Mouse (Mus musculus): ENCODE measurements around the gene AB124611. TPM values are rescaled to one million over a fixed set of nuclear protein-coding genes. Genes with fewer than 3 reads are reported as not detected.

Gene AB124611
- polyA plus RNA-seq, 2 experiments: 2.3 to 2.9 TPM

GRCm38 (mm10) chr9:21588350-21588749, 62.4 kb downstream of the AB124611 start:
- 89% methylated on average over 8 of the region's 8 CpGs for WGBS
- DNase-seq (ENCODE audit: low spot score) (no peak), ATAC-seq (ENCODE audit: low FRiP score, low read depth) (no peak)
- TF ChIP-seq POLR2A (IDR thresholded peaks at IDR 0.05; ENCODE audit: borderline replicate concordance, extremely low read depth, insufficient read depth, insufficient read length): no peak
- H3K27ac ChIP-seq (replicated peaks; ENCODE audit: low read depth, low read length): no peak overlapping the region
- H3K9me3 ChIP-seq (ENCODE audit: control insufficient read depth, low read length): no peaks in the 10 kb centered on the region
- H3K4me3 ChIP-seq (replicated peaks; ENCODE audit: low read length): no peak overlapping the region
- peaks cover 71% of the 10 kb centered on the region for H3K36me3 ChIP-seq (ENCODE audit: control insufficient read depth, insufficient read depth, low read length)
- H3K4me2 ChIP-seq (replicated peaks; ENCODE audit: low read depth, low read length, severe bottlenecking): no peak overlapping the region
- H3K27me3 ChIP-seq (ENCODE audit: control insufficient read depth, insufficient read depth, low read length): no peaks in the 10 kb centered on the region
- no peak overlapping the region for H3K9ac ChIP-seq (ENCODE audit: low read depth, low read length, severe bottlenecking)
- H3K4me1 ChIP-seq (ENCODE audit: control insufficient read depth, insufficient read depth, low read length): peaks cover 7% of the 10 kb centered on the region; the same call in 1 of the 2 replicates

- H3K9ac ChIP-seq (ENCODE audit: low read depth, low read length, severe bottlenecking): no peak overlapping the region
- 94% methylated on average over 5 of the region's 5 CpGs for WGBS
- H3K9me3 ChIP-seq (ENCODE audit: control insufficient read depth, low read length): no peaks in the 10 kb centered on the region
- H3K4me3 ChIP-seq (replicated peaks; ENCODE audit: low read length): no peak overlapping the region
- DNase-seq (ENCODE audit: low spot score) (no peak), ATAC-seq (ENCODE audit: low FRiP score, low read depth) (no peak)
- H3K27me3 ChIP-seq (ENCODE audit: control insufficient read depth, insufficient read depth, low read length): no peaks in the 10 kb centered on the region
- peaks cover 63% of the 10 kb centered on the region for H3K36me3 ChIP-seq (ENCODE audit: control insufficient read depth, insufficient read depth, low read length)
- TF ChIP-seq POLR2A (IDR thresholded peaks at IDR 0.05; ENCODE audit: borderline replicate concordance, extremely low read depth, insufficient read depth, insufficient read length): no peak
- H3K4me2 ChIP-seq (replicated peaks; ENCODE audit: low read depth, low read length, severe bottlenecking): no peak overlapping the region
- peaks cover 15% of the 10 kb centered on the region; the same call in 1 of the 2 replicates for H3K4me1 ChIP-seq (ENCODE audit: control insufficient read depth, insufficient read depth, low read length)
- H3K27ac ChIP-seq (replicated peaks; ENCODE audit: low read depth, low read length): no peak overlapping the region
Observed at GRCm38 (mm10) chr9:21589538-21589937, 63.6 kb downstream of the AB124611 start.

- TF ChIP-seq POLR2A (IDR thresholded peaks at IDR 0.05; ENCODE audit: borderline replicate concordance, extremely low read depth, insufficient read depth, insufficient read length): no peak
Observed at GRCm38 (mm10) chr9:21591127-21591830, 65.3 kb downstream of the AB124611 start.

DNA sequence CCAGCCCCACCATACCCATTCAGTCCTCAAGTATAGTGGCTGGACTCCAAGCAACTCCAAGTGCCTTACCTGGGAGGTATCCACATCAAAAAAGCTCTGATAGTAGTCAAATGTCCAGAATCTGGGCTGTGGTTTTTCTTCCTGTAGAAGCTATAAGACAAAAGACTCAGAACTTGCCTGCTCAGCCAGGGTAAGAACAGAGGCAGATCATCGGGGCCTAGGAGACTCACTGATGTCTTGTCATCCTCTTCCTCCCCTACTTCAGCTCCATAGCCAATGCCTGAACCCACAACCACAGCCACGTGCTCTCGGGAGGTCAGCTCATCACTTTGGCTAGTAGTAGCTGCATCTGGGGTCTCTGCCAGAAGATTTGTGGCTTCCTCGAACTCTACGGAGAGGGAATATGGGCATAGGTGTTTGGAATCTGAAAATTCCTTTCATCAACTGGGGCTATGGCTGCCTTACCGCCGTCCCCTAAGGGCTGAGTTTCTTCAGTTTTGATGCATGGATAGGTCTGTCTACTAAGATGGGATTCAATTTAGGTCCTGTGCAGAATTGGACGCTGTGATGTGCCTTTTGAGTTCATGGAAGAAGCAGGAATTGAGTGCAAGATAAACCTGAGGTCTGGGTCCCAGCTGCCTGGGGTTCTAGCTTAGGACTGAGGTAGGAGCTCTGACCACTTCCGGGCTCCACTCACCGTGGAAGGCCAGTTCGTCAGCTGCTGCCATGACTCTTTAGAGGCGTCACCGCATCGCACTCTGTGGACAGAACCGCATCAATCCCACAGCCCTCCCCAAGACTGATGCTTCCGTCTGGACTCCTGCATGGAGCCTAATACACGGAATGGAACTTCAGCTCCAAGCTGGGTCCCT, 66.1 kb downstream of the AB124611 start:
- ATAC-seq (ENCODE audit: low FRiP score, low read depth) (peak; percentile 60), DNase-seq (ENCODE audit: low spot score) (no peak)
- peak overlapping the region; percentile 84 for H3K4me2 ChIP-seq (replicated peaks; ENCODE audit: low read depth, low read length, severe bottlenecking)
- H3K4me1 ChIP-seq (ENCODE audit: control insufficient read depth, insufficient read depth, low read length): peaks cover 15% of the 10 kb centered on the region; the same call in 1 of the 2 replicates
- H3K27me3 ChIP-seq (ENCODE audit: control insufficient read depth, insufficient read depth, low read length): no peaks in the 10 kb centered on the region
- peak overlapping the region; percentile 90 for H3K4me3 ChIP-seq (replicated peaks; ENCODE audit: low read length)
- H3K9ac ChIP-seq (ENCODE audit: low read depth, low read length, severe bottlenecking): peak overlapping the region; percentile 57
- H3K36me3 ChIP-seq (ENCODE audit: control insufficient read depth, insufficient read depth, low read length): peaks cover 61% of the 10 kb centered on the region
- H3K9me3 ChIP-seq (ENCODE audit: control insufficient read depth, low read length): no peaks in the 10 kb centered on the region
- 0 out of 2 replicates have a peak overlapping the region, but pooled peaks have one; percentile 15 for H3K27ac ChIP-seq (replicated peaks; ENCODE audit: low read depth, low read length)
- TF ChIP-seq POLR2A (IDR thresholded peaks at IDR 0.05; ENCODE audit: borderline replicate concordance, extremely low read depth, insufficient read depth, insufficient read length): no peak; the same call in 1 of the 2 replicates
- 19% methylated on average over 17 of the region's 17 CpGs for WGBS

More at GRCm38 (mm10) chr9:21591127-21591830, 65.3 kb downstream of the AB124611 start:
- no peaks in the 10 kb centered on the region for H3K27me3 ChIP-seq (ENCODE audit: control insufficient read depth, insufficient read depth, low read length)
- ATAC-seq (ENCODE audit: low FRiP score, low read depth) (no peak), DNase-seq (ENCODE audit: low spot score) (no peak)
- WGBS: 86% methylated on average over 6 of the region's 6 CpGs
- no peaks in the 10 kb centered on the region for H3K9me3 ChIP-seq (ENCODE audit: control insufficient read depth, low read length)
- peak overlapping the region; percentile 84; the same call in 1 of the 2 replicates for H3K4me2 ChIP-seq (replicated peaks; ENCODE audit: low read depth, low read length, severe bottlenecking)
- peak overlapping the region; percentile 57; the same call in 1 of the 2 replicates for H3K9ac ChIP-seq (ENCODE audit: low read depth, low read length, severe bottlenecking)
- no peak overlapping the region for H3K27ac ChIP-seq (replicated peaks; ENCODE audit: low read depth, low read length)
- H3K4me3 ChIP-seq (replicated peaks; ENCODE audit: low read length): no peak overlapping the region; the same call in 1 of the 2 replicates
- peaks cover 15% of the 10 kb centered on the region; the same call in 1 of the 2 replicates for H3K4me1 ChIP-seq (ENCODE audit: control insufficient read depth, insufficient read depth, low read length)
- H3K36me3 ChIP-seq (ENCODE audit: control insufficient read depth, insufficient read depth, low read length): peaks cover 63% of the 10 kb centered on the region

GRCm38 (mm10) chr9:21592703-21593121, 66.7 kb downstream of the AB124611 start, which contains the start of the genes Timm29 and Yipf2:
TSS of gene Timm29 (plus strand) at chr9:21592722.
TSS of gene Yipf2 (minus strand) at chr9:21592828.
- no peak for TF ChIP-seq POLR2A (IDR thresholded peaks at IDR 0.05; ENCODE audit: borderline replicate concordance, extremely low read depth, insufficient read depth, insufficient read length)
- DNase-seq (ENCODE audit: low spot score) (peak; percentile 98), ATAC-seq (ENCODE audit: low FRiP score, low read depth) (peak; percentile 90)
- Histone ChIP-seq H3K27ac (replicated peaks; ENCODE audit: low read depth, low read length) (peak within 1 kb of the TSS; percentile 71), H3K27me3 (ENCODE audit: control insufficient read depth, insufficient read depth, low read length) (no peaks in the 10 kb centered on the region), H3K4me2 (replicated peaks; ENCODE audit: low read depth, low read length, severe bottlenecking) (peak within 1 kb of the TSS; percentile 84), H3K36me3 (ENCODE audit: control insufficient read depth, insufficient read depth, low read length) (peaks cover 55% of the 10 kb centered on the region), H3K9me3 (ENCODE audit: control insufficient read depth, low read length) (no peaks in the 10 kb centered on the region), H3K9ac (ENCODE audit: low read depth, low read length, severe bottlenecking) (peak within 1 kb of the TSS; percentile 88), H3K4me3 (replicated peaks; ENCODE audit: low read length) (peak within 1 kb of the TSS; percentile 90), H3K4me1 (ENCODE audit: control insufficient read depth, insufficient read depth, low read length) (peaks cover 15% of the 10 kb centered on the region; the same call in 1 of the 2 replicates)
- WGBS: under 1% methylated on average over 30 of the region's 30 CpGs

Data from limb, embryonic 14.5 days (tissue).